Mouse (Mus musculus): ENCODE results near the gene Camta1. TPM values are rescaled to one million over a fixed set of nuclear protein-coding genes. Genes with fewer than 3 reads are reported as not detected.

Gene Camta1
- polyA plus RNA-seq, 1 experiment, result 27.1 TPM

DNA sequence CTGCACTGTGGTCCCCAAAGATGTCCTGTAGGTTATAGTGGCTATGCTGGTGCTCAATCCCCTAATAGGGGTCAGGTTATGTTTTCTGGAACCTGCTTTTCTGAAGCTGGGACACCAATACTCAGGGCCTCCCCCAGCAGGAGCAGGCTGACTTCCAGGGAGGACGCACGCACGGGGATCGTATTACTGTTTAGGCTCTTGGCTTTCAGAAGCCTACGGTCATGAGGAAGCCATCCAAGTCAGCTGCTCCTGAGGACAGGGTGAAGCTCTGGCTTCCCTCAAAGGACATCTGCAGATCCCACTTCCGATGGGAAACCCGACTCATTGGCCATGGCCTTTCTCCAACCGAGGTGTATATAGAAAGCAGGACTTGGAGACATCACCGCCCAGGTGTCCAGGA lies 729.2 kb downstream of the Camta1 start:
- Histone ChIP-seq H3K4me1 (replicated peaks; ENCODE audit: control insufficient read depth, insufficient read depth, low read length) (no peaks in the 10 kb centered on the region), H3K27me3 (ENCODE audit: control insufficient read depth, insufficient read depth, low read length) (no peaks in the 10 kb centered on the region; the same call in 1 of the 2 replicates), H3K36me3 (ENCODE audit: control insufficient read depth, insufficient read depth, low read length) (no peaks in the 10 kb centered on the region), H3K27ac (ENCODE audit: control insufficient read depth, insufficient read depth, low read length) (no peak overlapping the region), H3K4me3 (ENCODE audit: control insufficient read depth, insufficient read depth, low read length) (no peak overlapping the region)
- TF ChIP-seq POLR2A (IDR thresholded peaks at IDR 0.05; ENCODE audit: control insufficient read depth, extremely low read depth, insufficient read depth, low read length, poor library complexity), result no peak
- no peak for TF ChIP-seq CTCF (IDR thresholded peaks at IDR 0.05; ENCODE audit: borderline replicate concordance, control insufficient read depth, extremely low read depth, insufficient read depth, low read length, poor library complexity)
- 82% methylated on average over 9 of the region's 9 CpGs for WGBS
- no peak for DNase-seq

DNA sequence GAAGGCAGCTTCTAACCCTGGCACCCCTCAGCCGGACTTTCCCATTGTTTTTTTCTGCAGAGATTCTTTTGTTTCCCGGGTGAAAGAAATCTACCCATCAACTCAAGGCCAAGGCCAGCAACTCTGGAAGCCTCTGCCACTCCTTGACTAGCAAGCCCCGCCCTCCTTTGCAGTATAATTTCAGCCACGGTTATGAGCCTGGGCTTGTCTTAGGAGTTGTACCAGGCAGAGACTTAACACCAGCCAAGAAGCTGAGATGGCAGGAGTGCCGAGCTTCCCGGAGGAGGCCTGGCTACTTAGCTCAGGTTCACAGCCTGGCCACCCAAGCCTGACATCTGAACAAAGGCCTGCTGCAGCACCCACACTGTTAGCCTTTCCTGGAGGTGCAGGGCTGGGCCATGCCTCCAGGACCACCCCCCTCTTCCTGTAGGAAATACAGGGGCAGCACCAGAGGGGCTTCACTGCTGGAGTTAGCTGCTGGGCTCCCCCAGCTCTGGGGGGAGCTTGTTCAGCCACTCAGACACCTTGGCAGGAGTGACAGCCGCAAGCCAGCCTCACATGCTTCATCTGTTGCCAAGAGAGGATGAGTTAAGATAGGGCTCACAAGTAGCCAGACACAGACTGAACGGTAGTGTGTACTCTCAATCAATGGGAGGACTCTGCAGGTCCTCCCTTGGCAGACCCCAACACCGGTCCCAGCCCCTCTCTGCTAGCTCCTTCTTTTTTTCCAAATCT lies 730.8 kb downstream of the Camta1 start:
- no peaks in the 10 kb centered on the region; the same call in 1 of the 2 replicates for H3K27me3 ChIP-seq (ENCODE audit: control insufficient read depth, insufficient read depth, low read length)
- H3K4me3 ChIP-seq (ENCODE audit: control insufficient read depth, insufficient read depth, low read length), result no peak overlapping the region
- no peak for DNase-seq
- H3K27ac ChIP-seq (ENCODE audit: control insufficient read depth, insufficient read depth, low read length), result no peak overlapping the region
- no peaks in the 10 kb centered on the region for H3K36me3 ChIP-seq (ENCODE audit: control insufficient read depth, insufficient read depth, low read length)
- H3K4me1 ChIP-seq (replicated peaks; ENCODE audit: control insufficient read depth, insufficient read depth, low read length), result no peaks in the 10 kb centered on the region
- 76% methylated on average over 9 of the region's 9 CpGs for WGBS
- TF ChIP-seq CTCF (IDR thresholded peaks at IDR 0.05; ENCODE audit: borderline replicate concordance, control insufficient read depth, extremely low read depth, insufficient read depth, low read length, poor library complexity), result no peak
- TF ChIP-seq POLR2A (IDR thresholded peaks at IDR 0.05; ENCODE audit: control insufficient read depth, extremely low read depth, insufficient read depth, low read length, poor library complexity), result no peak

DNA sequence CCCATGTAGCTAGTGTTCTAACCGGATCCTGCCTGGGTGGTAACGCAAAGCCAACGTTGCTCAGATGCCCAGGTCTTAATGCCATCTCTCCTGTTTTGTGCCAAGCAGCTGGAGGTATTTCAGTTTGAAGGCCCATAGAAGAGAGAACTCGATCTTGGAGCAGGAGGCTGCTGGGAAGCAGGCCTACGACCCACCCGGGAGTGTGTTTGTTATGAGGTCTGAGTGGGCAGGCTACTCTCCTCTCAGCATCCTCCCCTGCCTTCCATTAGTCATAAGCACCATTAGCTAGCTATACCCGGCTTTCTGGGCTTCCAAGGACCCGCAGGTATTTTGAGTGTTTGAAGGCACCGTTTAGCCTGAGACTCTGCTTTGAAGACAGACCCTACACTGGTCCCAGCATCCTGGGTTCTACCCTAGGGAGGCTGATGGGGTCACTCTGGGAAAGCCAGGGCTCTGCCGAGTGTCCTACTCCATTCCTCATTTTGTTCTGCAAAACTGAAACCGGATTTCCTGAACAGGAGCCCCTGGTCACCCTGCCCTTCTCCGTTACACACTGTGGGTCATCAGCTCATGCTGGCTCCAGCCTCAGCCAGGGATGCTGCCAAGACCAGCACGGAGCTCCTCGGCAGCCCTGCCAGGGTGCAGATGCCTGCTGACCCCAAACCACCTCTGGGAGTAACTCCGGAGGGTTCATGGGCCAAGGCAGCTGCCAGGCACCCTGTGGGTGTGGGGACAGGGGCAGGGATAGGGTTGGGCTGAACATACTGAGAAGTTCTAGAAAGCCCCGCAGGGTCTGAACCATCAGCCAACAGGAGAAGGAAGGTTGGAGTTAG lies 731.7 kb downstream of the Camta1 start:
- Histone ChIP-seq H3K27me3 (ENCODE audit: control insufficient read depth, insufficient read depth, low read length) (no peaks in the 10 kb centered on the region; the same call in 1 of the 2 replicates), H3K27ac (ENCODE audit: control insufficient read depth, insufficient read depth, low read length) (no peak overlapping the region), H3K4me3 (ENCODE audit: control insufficient read depth, insufficient read depth, low read length) (no peak overlapping the region), H3K36me3 (ENCODE audit: control insufficient read depth, insufficient read depth, low read length) (no peaks in the 10 kb centered on the region), H3K4me1 (replicated peaks; ENCODE audit: control insufficient read depth, insufficient read depth, low read length) (no peaks in the 10 kb centered on the region)
- TF ChIP-seq CTCF (IDR thresholded peaks at IDR 0.05; ENCODE audit: borderline replicate concordance, control insufficient read depth, extremely low read depth, insufficient read depth, low read length, poor library complexity) (no peak), POLR2A (IDR thresholded peaks at IDR 0.05; ENCODE audit: control insufficient read depth, extremely low read depth, insufficient read depth, low read length, poor library complexity) (no peak)
- 70% methylated on average over 16 of the region's 16 CpGs for WGBS
- no peak for DNase-seq

DNA sequence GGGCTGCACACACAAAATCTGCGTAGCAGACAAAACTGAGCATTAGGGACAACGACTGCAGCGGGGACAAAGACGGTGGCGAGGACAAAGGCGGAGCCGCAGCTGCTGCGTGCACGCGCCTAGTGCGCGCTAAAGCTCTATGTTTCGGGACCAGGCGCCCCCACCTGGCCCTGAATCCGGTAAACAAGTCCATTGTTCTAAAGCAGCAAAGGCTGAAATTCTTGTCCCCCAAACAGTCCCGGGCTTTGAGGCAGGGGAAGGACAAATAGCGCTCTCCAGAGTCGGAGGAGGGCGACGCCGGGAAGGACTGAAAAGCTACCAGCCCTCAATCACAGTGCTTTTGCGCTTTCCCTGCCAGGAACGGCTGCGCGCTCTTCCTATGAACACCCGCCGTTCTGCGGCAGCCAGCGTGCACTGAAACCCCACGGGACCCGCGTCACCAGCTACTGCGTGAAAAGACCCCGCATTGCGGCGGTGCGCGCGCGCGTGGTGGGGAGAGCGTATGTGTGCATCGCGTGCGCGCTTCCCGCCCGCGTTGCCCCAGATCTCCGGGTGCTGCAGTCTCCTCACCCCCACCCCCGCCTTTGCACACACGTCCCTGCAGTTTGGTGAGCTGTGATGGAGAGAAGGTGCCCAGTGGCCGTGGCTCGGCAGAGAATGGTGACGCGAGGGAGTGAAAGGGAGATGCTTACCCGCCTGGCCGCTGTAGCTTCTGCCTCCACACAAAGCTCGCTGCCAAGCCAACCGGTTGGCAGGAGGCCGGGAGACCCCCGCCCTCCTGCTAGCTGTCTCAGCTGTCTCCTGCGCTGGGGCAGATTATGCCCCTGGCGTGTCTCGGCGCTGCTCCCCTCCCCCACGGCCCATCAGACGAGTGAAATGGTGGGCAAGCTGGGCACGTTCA lies 732.8 kb downstream of the Camta1 start:
- WGBS, result 2% methylated on average over 69 of the region's 69 CpGs
- Histone ChIP-seq H3K4me1 (replicated peaks; ENCODE audit: control insufficient read depth, insufficient read depth, low read length) (no peaks in the 10 kb centered on the region), H3K27me3 (ENCODE audit: control insufficient read depth, insufficient read depth, low read length) (no peaks in the 10 kb centered on the region; the same call in 1 of the 2 replicates), H3K27ac (ENCODE audit: control insufficient read depth, insufficient read depth, low read length) (no peak overlapping the region), H3K36me3 (ENCODE audit: control insufficient read depth, insufficient read depth, low read length) (no peaks in the 10 kb centered on the region), H3K4me3 (ENCODE audit: control insufficient read depth, insufficient read depth, low read length) (no peak overlapping the region; the same call in 1 of the 2 replicates)
- no peak for DNase-seq
- TF ChIP-seq POLR2A (IDR thresholded peaks at IDR 0.05; ENCODE audit: control insufficient read depth, extremely low read depth, insufficient read depth, low read length, poor library complexity) (no peak), CTCF (IDR thresholded peaks at IDR 0.05; ENCODE audit: borderline replicate concordance, control insufficient read depth, extremely low read depth, insufficient read depth, low read length, poor library complexity) (no peak)

DNA sequence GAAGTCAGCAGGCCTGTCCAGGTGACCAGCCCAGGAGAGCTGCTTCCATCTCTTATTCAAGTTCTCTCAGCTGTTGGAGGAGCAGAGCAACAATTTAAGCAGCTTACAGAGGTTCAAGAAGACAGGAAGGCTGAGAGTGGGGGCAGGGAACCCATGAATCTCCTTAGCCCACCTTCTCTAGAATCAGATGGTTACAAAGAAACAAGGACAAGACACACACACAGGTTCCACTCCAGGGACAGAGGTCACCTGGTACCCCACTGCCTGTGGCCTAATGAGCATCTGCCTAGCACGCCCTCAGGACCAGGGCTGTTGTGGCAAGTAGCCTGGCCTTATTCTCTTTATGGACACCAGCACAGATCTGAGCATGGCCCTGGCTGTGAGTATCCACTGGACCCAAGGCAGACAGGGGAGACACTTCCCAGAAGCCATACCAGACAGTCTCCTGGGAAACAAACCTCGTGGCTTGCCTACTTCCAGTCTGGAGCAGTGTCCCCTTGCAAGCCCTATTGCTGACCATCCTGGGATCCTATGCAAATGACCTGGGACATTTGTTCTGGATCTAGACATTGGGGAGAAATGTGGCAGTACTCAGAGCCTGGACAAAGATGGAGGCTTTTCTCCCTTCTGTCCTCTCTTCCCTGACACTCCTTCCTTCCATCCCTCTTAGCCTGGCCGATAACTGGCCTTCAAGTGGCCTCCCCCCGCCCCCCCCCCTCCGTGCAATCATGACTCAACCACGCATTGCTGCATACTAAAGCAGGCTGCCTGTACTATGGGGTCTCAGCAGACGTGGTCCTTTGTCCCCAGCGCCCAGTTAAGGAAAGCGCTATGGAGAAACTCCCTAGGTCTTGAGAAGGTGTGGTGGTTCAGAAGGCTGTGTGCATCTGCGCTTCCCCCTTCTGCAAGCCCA lies 733.8 kb downstream of the Camta1 start:
- no peak overlapping the region for H3K4me3 ChIP-seq (ENCODE audit: control insufficient read depth, insufficient read depth, low read length)
- no peaks in the 10 kb centered on the region; the same call in 1 of the 2 replicates for H3K27me3 ChIP-seq (ENCODE audit: control insufficient read depth, insufficient read depth, low read length)
- no peaks in the 10 kb centered on the region for H3K4me1 ChIP-seq (replicated peaks; ENCODE audit: control insufficient read depth, insufficient read depth, low read length)
- DNase-seq, result no peak
- WGBS, result 21% methylated on average over 10 of the region's 10 CpGs
- H3K36me3 ChIP-seq (ENCODE audit: control insufficient read depth, insufficient read depth, low read length), result no peaks in the 10 kb centered on the region
- H3K27ac ChIP-seq (ENCODE audit: control insufficient read depth, insufficient read depth, low read length), result no peak overlapping the region
- TF ChIP-seq CTCF (IDR thresholded peaks at IDR 0.05; ENCODE audit: borderline replicate concordance, control insufficient read depth, extremely low read depth, insufficient read depth, low read length, poor library complexity) (no peak), POLR2A (IDR thresholded peaks at IDR 0.05; ENCODE audit: control insufficient read depth, extremely low read depth, insufficient read depth, low read length, poor library complexity) (no peak)
